Mouse (Mus musculus) lung, postnatal 25 days (tissue): ENCODE measurements around the gene Foxj1.
A peak's percentile ranks its signal among the peaks of the same experiment; 100 is the strongest.
"Not testable (repeated sequence)": the region's sequence is repeated elsewhere in the genome, so short reads cannot be mapped to it uniquely, and the experiment has no call there.

Experiments used
- DNase-seq: peaks from one replicate; pipeline ENCODE4 v3.0.0; 2022; ENCODE audit warnings: low spot score

Foxj1 gene

GRCm38 (mm10) chr11:116335244-116336036 is at the start of gene Foxj1:
Gene Foxj1, minus strand, starts transcription at chr11:116335399.
- peak; percentile 95 for DNase-seq

DNA sequence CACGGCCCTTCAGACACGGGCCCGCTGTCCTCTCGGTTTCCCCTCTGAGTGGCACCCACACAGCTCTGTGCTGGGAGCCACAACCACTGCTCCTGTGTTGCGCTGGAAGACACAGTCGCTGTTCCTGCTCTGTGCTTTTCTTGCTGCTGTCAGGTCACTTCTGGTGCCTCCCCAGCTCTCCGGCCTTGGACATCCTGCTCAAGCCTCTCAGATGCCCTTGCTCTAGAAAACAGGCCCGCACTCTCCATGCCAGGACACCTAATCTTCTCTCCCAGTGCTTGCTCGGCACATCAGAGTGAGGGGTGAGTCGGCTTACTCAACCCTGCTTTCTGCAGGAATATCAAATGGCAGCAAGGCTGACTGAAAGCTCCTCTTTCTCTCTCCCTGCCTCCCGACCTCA is 49.0 kb upstream of the Foxj1 start:
- no peak for DNase-seq

DNA sequence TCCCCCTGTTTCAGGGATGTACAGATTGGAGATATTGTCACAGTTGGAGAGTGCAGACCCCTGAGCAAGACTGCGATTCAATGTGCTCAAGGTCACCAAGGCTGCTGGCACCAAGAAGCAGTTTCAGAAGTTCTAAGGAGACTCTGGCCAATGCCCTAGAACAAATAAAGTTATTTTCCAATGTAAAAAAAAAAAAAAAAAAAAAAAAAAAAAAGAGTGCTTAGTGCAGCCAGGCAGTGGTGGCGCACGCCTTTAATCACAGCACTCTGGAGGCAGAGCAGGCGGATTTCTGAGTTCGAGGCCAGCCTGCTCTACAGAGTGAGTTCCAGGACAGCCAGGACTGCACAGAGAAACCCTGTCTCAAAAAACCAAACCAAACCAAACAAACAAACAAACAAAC is 47.9 kb upstream of the Foxj1 start:
- not testable (repeated sequence) for DNase-seq

GRCm38 (mm10) chr11:116380767-116381166 is 45.6 kb upstream of the Foxj1 start:
- DNase-seq, result no peak

DNA sequence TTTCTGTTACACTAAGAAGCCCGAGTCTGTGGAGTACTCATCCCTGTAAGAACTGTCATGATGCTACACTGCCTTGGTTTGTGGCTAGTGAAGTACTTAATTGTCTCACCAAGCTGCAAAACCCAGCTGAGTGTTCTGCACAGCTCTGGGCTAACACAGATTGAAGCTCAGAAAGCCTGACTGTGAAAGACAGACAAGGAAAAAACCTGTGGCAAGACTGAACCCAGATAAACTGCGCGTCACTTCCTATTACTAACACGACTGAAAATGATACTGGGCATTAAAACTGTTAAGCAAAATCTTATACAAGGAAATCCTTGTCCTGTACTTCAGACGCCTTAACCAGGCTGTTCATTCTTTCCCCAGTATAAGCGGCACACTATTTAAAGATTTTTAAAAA is 44.3 kb upstream of the Foxj1 start:
- DNase-seq, result no peak

DNA sequence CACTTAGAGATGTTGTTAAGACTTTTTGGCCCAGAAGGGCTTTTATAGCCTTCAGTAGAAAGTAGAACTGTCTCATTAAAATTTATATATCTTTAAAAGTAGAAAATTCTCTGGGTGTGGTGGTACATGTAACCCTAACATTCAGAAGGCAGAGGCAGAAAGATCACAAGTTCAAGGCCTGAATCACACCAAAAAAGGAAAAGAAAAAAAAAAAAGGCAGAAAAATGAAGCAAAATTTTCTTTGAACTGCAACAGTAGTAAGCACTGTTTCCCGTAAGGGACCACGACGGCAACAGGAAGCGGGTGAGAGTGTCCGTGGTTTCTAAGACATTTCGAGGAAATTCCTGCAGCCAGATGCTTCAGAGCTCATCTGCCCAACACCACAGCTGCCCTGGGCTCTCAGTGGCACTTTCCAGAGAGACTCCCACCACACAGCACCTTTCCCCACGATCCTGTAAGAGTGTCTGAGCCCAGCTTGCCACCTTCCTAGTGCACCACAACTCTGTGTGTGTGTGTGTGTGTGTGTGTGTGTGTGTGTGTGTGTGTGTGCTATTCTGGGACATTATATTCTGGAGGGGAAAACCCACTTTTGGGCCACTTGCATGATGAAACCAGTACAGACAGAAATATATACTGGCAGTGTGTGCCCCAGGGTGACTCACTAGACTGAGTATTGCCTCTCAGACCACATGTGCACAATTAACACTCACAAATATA is 41.9 kb upstream of the Foxj1 start:
- DNase-seq, result no peak

- no peak for DNase-seq
Measured at GRCm38 (mm10) chr11:116371894-116372450, 36.8 kb upstream of the Foxj1 start.

- peak; percentile 16 for DNase-seq
Measured at GRCm38 (mm10) chr11:116369633-116370032, 34.4 kb upstream of the Foxj1 start.

- no peak for DNase-seq
Measured at GRCm38 (mm10) chr11:116369051-116369450, 33.9 kb upstream of the Foxj1 start.

GRCm38 (mm10) chr11:116368116-116368515 is 32.9 kb upstream of the Foxj1 start:
- DNase-seq, result peak; percentile 86

DNA sequence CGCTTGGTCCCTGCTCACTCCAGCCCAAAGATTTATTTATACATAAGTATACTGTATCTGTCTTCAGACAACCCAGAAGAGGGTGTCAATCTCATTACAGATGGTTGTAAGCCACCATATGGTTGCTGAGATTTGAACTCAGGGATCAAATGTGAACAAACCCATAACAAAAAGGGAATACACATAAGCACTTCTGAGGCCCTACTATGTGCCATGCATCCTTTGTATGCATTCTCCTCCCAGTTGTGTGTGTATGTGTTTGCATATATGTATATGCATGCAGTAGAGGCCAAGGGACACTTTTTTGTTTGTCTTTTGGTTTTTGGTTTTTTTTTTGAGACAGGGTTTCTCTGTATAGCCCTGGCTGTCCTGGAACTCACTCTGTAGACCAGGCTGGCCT is 31.4 kb upstream of the Foxj1 start:
- DNase-seq, result no peak

DNA sequence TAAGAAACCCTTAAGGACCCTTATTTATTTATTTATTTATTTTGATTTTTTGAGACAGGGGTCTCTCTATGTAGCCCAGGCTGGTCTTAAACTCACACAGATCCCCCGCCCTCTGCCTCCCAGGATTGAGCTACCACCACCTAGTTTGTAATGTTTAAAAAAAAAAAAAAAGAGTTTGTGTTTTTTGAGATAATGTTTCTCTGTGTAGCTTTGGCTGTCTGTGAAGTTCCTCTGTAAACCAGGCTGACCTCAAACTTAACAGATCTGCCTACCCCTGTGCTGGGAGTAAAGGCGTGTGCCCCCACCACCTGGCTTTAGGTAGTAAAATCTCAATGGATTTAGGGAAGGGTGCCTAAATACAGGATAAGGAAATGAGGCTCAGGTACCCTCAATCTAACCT is 30.9 kb upstream of the Foxj1 start:
- no peak for DNase-seq

- no peak for DNase-seq
Measured at GRCm38 (mm10) chr11:116365432-116365831, 30.2 kb upstream of the Foxj1 start.

GRCm38 (mm10) chr11:116362015-116362414 is 26.8 kb upstream of the Foxj1 start:
- DNase-seq, result peak; percentile 3

DNA sequence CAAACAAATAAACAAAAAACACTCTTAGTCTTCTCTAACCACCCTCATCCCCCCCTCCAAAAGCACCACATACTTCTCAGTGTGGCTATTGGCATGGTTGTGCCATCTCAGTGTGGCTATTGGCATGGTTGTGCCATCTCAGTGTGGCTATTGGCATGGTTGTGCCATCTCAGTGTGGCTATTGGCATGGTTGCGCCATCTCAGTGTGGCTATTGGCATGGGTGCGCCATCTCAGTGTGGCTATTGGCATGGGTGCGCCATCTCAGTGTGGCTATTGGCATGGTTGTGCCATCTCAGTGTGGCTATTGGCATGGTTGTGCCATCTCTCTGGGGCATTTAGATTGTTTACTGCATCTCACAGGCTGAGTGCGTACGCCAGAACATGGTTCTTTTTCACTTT is 25.7 kb upstream of the Foxj1 start:
- DNase-seq, result not testable (repeated sequence)

GRCm38 (mm10) chr11:116359652-116360051 is 24.5 kb upstream of the Foxj1 start:
- DNase-seq, result no peak

DNA sequence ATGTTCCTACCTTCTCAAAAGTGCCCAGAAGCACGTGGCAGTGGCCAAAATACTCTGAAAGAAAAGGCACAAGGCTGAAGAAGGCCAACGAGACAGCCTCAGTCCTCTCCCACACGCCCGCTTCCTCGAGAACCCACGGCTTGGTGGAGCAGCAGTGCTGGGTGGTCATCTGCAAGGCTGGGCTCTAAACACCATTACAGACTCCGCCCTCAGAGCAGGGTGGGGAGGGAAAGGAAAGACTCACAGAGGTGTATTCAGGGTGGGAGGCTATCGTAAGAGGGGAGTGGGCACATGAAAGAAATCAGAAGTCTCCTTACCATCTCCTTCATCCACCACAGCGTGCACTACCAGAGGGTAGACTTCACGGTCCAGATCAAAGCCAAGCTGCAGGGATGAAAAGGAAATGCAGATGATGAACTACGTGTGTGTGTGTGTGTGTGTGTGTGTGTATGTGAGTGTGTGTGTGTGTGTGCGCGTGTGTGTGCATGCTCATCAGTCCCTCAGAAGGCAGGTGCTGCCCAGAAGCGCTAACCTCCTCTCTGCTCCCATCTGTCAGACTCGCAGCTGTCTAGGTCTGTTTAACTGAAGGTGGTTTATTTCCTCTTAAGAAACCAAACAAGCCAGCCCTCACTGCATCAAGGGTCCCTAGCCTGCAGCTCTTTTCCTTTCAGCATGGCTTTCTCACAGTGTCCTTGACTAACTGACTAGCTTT is 23.9 kb upstream of the Foxj1 start:
- DNase-seq, result no peak

DNA sequence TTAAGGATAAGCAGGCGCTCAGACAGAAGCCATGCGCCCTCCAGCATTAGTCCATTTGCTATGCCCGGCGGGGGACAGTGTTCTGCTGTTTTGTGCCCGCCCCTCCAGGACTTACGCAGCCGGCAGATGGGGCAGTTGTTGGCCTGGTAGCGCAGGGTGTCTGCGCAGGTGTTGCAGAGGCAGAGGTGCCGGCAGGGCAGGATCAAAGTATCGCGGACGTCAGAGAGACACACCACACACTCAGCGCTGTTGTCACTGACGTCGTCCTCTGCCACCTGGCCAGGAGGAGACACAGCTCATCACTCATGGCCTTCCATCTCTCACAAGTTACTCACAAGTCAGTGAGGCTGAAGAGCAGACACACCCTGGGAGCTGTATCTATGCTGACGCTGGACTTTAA is 19.3 kb upstream of the Foxj1 start:
- DNase-seq, result no peak

DNA sequence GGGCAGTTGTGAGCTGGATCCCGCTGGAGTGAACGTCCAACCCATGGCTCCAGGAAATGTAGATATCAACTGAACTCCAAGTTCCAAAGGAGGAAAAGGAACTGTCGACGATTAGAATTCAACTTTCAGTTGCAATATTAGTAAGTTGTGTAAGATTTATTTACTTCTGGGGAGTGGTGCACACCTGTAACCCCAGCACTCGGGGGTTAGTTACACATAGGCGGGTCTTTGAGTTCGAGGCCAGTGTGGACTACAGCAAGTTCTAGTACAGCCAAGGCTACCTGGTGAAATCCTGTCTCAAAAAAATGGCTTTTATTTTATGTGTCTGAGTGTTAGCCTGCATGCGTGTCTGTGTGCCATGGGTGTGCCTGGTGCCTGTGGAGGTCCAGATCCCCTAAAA is 18.3 kb upstream of the Foxj1 start:
- DNase-seq, result no peak

DNA sequence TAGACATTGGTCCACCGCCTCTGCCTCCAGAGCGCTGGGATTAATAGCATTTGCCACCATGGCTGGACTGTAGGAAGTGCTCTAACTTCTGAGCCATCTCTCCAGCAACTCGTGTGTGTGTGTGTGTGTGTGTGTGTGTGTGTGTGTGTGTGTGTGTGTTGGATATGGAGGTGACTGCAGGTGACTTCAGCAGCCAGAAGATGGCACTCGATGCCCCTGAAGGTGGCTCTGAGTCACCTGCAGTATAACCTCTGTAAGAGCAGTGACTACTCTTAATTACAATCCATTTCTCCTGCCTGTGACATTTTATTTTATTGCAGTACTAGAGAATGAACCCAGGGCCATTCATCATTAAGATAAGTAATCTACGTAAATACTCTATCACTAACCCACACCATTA is 16.1 kb upstream of the Foxj1 start:
- DNase-seq, result no peak

- no peak for DNase-seq
Measured at GRCm38 (mm10) chr11:116347955-116348354, 12.8 kb upstream of the Foxj1 start.

- no peak for DNase-seq
Measured at GRCm38 (mm10) chr11:116347012-116347411, 11.8 kb upstream of the Foxj1 start.
